Mouse (Mus musculus) limb, embryonic 14.5 days (tissue): Measurements from ENCODE around the gene Cbfa2t3. TPM values are rescaled to one million over a fixed set of nuclear protein-coding genes. Genes with fewer than 3 reads are reported as not detected.

Experiments used
- ATAC-seq: fragments of 200-750 bp; cut with Nextera tagmentation; 2 replicates; pipeline ENCODE4 v1.8.0; 2017; ENCODE audit warnings: low read depth, moderate number of reproducible peaks, moderate TSS enrichment; ENCODE audit not compliant: low FRiP score
- DNase-seq: peaks from one replicate; pipeline ENCODE4 v3.0.0-alpha.2; 2015; ENCODE audit warnings: low spot score
- H3K27ac ChIP-seq: fragments of 300-500 bp; sonication (generic); replicated peaks from 2 replicates; pipeline ENCODE4 v1.5.1; 2014; ENCODE audit warnings: low read depth, mild to moderate bottlenecking, low read length, moderate library complexity, mixed read lengths
- H3K27me3 ChIP-seq: fragments of 300-500 bp; sonication (generic); 2 replicates; pipeline ENCODE4 v1.6.1; 2014; ENCODE audit warnings: low read length, mixed read lengths; ENCODE audit not compliant: control insufficient read depth, insufficient read depth
- H3K36me3 ChIP-seq: fragments of 300-500 bp; sonication (generic); 2 replicates; pipeline ENCODE4 v1.6.1; 2014; ENCODE audit warnings: mild to moderate bottlenecking, low read length, moderate library complexity, mixed read lengths; ENCODE audit not compliant: control insufficient read depth, insufficient read depth
- H3K4me1 ChIP-seq: fragments of 300-500 bp; sonication (generic); 2 replicates; pipeline ENCODE4 v1.6.1; 2014; ENCODE audit warnings: antibody characterized with exemption, low read length, mixed read lengths; ENCODE audit not compliant: control insufficient read depth, insufficient read depth
- H3K4me2 ChIP-seq: fragments of 300-500 bp; sonication (generic); replicated peaks from 2 replicates; pipeline ENCODE4 v1.6.1; 2014; ENCODE audit warnings: low read depth, mild to moderate bottlenecking, low read length, moderate library complexity; ENCODE audit not compliant: severe bottlenecking
- H3K4me3 ChIP-seq: fragments of 300-500 bp; sonication (generic); replicated peaks from 2 replicates; pipeline ENCODE4 v1.5.1; 2014; ENCODE audit warnings: low read length
- H3K9ac ChIP-seq: fragments of 300-500 bp; sonication (generic); 2 replicates; pipeline ENCODE4 v1.6.1; 2014; ENCODE audit warnings: mild to moderate bottlenecking, low read depth, low read length, moderate library complexity; ENCODE audit not compliant: severe bottlenecking
- H3K9me3 ChIP-seq: fragments of 300-500 bp; sonication (generic); 2 replicates; pipeline ENCODE4 v1.6.1; 2016; ENCODE audit warnings: low read length; ENCODE audit not compliant: control insufficient read depth
- POLR2A ChIP-seq: fragments of 200-500 bp; IDR thresholded peaks from 2 replicates; pipeline ENCODE4 v1.8.0; 2012; ENCODE audit warnings: inconsistent platforms, mild to moderate bottlenecking, moderate library complexity, borderline replicate concordance; ENCODE audit not compliant: insufficient read depth, insufficient read length; ENCODE audit errors: extremely low read depth
- WGBS: fragments of 180-500 bp; shearing (Covaris S2); extraction: QIAGEN DNeasy Blood & Tissue Kit; methylation state at CpG from one replicate; pipeline ENCODE4 v1.1.7; 2014; 5-methylcytosine and 5-hydroxymethylcytosine counted together
- polyA plus RNA-seq, 2 experiments: library from polyadenylated mRNA; depleted of rRNA in 1 of 2; stranded (reverse) in 1 of 2; unstranded in 1 of 2; fragments of >200 nt; fragmentation: Nextera tagmentation in 1 of 2; extraction: Ambion mirVana in 1 of 2; gene quantifications; 2 replicates each; pipeline versions ENCODE4 v1.2.1 to v1.2.3; 2012 to 2014

Cbfa2t3 gene
- polyA plus RNA-seq, 2 experiments, result 6.0 to 7.2 TPM

DNA sequence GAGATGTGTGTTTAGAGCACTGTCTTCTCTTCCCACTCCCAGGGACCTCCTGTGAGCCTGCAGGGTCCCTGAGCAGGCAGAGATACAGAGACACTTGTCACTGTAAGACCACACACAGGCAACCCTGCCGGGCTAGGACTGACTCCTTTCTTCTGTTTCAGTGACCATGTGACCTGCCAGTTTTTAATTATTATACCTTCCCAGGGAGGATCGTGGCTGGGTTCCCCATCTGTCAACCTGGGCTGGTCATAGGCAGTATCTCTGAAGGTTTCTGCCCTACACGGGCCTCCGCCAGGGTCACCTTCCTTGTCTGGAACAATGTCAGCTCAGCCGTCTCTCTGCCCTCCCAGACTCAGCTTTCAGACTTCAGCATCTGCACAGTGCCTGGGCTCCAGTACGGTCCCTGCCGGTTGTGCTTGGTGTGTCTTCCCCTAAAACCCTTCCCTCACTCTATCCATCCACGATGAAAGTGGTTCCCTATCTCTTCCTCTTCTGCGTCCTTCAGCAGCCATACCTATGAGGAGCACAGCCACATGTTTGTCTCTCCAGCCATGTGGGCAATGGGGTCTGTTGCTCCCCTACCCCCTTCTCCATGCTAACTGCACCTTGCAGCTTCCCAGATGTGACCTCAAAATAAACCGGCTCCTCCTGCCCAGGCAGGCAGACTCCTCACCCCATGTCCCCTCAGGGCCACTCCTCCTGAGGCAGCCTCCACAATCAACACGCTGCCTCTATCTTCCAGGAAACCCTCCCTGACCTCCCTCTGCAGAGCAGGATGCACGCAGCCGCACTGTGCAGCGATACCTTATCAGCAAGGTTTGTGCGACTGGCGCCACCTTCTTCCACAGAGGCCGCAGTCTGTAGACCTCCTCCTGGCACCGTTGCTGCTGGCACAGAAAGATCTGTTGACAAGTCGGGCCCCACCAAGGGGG is 36.9 kb upstream of the Cbfa2t3 start:
- H3K27me3 ChIP-seq, result no peaks in the 10 kb centered on the region

DNA sequence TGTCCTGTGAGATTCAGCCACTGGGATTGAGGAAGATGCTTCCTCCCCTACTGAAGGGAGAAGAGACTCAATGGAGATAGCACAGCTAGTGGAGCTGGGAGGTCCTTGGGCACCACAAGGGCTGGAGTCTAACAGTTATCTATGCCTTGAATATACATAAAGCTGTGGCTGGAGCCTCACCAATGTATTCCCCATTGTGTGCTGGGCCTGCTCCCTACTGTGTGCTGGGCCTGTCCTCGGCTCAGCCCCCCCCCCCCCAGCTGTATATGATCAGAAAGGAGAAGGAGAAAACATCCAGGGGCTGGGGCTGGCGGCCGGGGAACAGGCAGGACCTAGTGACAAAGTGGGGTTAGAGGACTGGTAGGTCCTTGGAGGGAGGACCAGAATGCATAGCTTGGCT is 36.2 kb upstream of the Cbfa2t3 start:
- H3K4me2 ChIP-seq, result no peak overlapping the region
- 63% methylated on average over 3 of the region's 3 CpGs for WGBS
- H3K27me3 ChIP-seq, result no peaks in the 10 kb centered on the region
- H3K4me3 ChIP-seq, result no peak overlapping the region
- no peak for TF ChIP-seq POLR2A
- no peaks in the 10 kb centered on the region for H3K9me3 ChIP-seq
- no peak for DNase-seq
- H3K36me3 ChIP-seq, result no peaks in the 10 kb centered on the region
- 0 out of 2 replicates have a peak, but pooled peaks cover 3% of the 10 kb centered on the region for H3K4me1 ChIP-seq
- no peak overlapping the region for H3K27ac ChIP-seq
- no peak for ATAC-seq
- no peak overlapping the region for H3K9ac ChIP-seq

More for the DNA sequence above, 36.9 kb upstream of the Cbfa2t3 start:
- DNase-seq (no peak), ATAC-seq (no peak)
- TF ChIP-seq POLR2A, result no peak
- Histone ChIP-seq H3K9me3 (no peaks in the 10 kb centered on the region), H3K27ac (no peak overlapping the region), H3K4me1 (0 out of 2 replicates have a peak, but pooled peaks cover 3% of the 10 kb centered on the region), H3K36me3 (no peaks in the 10 kb centered on the region), H3K4me3 (no peak overlapping the region), H3K4me2 (no peak overlapping the region), H3K9ac (no peak overlapping the region)
- 60% methylated on average over 19 of the region's 19 CpGs for WGBS

DNA sequence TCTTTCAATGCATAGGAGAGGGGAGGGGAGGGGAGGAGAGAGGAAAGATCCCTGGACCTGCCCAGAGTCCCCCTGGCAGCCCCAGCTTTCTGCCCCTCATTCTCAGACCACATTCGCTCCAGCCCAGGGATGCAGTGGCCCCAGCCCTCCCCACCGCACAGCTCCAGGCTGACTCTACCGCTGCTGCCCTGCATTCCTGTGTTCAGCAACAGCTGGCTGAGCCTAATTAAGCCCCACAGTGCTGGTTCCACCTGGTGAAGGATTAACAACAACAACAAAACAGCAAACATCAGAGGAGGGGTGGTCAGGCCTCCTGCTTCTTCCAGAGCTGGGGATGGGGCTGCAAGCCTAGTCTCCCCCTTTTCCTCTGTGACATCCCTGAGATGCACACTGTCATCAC is 29.7 kb upstream of the Cbfa2t3 start:
- ATAC-seq (no peak), DNase-seq (no peak)
- TF ChIP-seq POLR2A, result no peak
- no peak overlapping the region for H3K4me3 ChIP-seq
- no peaks in the 10 kb centered on the region for H3K4me1 ChIP-seq
- no peak overlapping the region for H3K4me2 ChIP-seq
- no peak overlapping the region for H3K27ac ChIP-seq
- WGBS, result 5% methylated on average over 3 of the region's 3 CpGs
- H3K9me3 ChIP-seq, result no peaks in the 10 kb centered on the region
- H3K27me3 ChIP-seq, result no peaks in the 10 kb centered on the region
- no peak overlapping the region for H3K9ac ChIP-seq
- no peaks in the 10 kb centered on the region for H3K36me3 ChIP-seq

DNA sequence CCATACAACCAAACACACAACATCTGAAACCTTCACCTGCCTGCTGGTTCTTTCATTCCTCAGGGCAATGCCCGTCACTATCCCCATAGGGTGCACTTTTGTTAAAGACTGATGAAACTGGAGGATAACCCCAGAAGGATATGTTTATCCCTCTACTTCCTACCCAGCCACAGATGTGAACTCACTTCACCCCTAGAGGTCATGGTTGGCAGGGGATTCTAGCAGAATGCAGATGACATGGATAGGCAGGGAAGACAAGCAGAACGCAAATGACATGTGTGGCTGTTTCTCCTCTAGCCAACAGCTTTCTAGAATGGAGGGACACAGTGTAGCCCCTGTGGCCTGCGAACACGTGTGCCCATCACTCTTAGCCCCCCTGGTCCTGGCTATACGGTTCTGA is 28.5 kb upstream of the Cbfa2t3 start:
- H3K9ac ChIP-seq, result no peak overlapping the region
- WGBS, result 71% methylated on average over 5 of the region's 5 CpGs

DNA sequence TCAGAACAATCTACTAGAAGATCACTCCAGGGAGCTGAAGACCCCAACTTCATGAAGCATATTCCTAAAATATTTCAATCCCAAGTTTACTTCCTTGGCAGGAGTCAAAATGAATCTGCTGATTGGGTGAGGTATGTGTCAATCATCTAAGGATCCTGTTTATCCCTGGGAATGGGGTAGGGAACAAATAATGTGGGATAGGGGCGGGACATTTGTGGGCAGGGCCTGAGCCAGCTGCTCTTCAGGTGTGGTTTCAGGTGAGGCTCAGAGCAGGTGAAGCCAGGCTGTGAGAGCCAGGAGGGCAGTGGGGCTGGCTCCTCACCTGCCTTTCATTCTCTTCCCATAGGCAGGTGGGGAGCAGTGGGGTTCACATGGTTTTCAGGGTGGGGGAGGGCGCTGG is 27.9 kb upstream of the Cbfa2t3 start:
- no peak for ATAC-seq

More for the DNA sequence above, 28.5 kb upstream of the Cbfa2t3 start:
- Histone ChIP-seq H3K27me3 (no peaks in the 10 kb centered on the region; the same call in 1 of the 2 replicates), H3K4me3 (no peak overlapping the region), H3K27ac (no peak overlapping the region), H3K4me1 (no peaks in the 10 kb centered on the region), H3K4me2 (no peak overlapping the region), H3K36me3 (no peaks in the 10 kb centered on the region), H3K9me3 (no peaks in the 10 kb centered on the region)
- no peak for TF ChIP-seq POLR2A
- no peak for DNase-seq
- ATAC-seq, result no peak

More for the DNA sequence above, 27.9 kb upstream of the Cbfa2t3 start:
- no peak overlapping the region for H3K4me3 ChIP-seq
- H3K9ac ChIP-seq, result no peak overlapping the region
- WGBS, result 46% methylated on average over 2 of the region's 2 CpGs
- DNase-seq, result no peak
- H3K4me2 ChIP-seq, result no peak overlapping the region
- no peaks in the 10 kb centered on the region for H3K36me3 ChIP-seq
- H3K9me3 ChIP-seq, result no peaks in the 10 kb centered on the region
- no peak for TF ChIP-seq POLR2A
- H3K4me1 ChIP-seq, result no peaks in the 10 kb centered on the region
- H3K27me3 ChIP-seq, result no peaks in the 10 kb centered on the region; the same call in 1 of the 2 replicates
- H3K27ac ChIP-seq, result no peak overlapping the region
